Mouse (Mus musculus) cerebral cortex, adult 2 months (tissue): ENCODE results near the gene Sec22c.

Source experiments
- WGBS: fragments of 180-500 bp; shearing (Covaris S2); methylation state at CpG from one replicate; pipeline ENCODE4 v1.1.7; 2018; 5-methylcytosine and 5-hydroxymethylcytosine counted together

Gene Sec22c

GRCm38 (mm10) chr9:121694736-121695135, 10.6 kb downstream of the Sec22c start:
- WGBS: 89% methylated on average over 12 of the region's 12 CpGs

DNA sequence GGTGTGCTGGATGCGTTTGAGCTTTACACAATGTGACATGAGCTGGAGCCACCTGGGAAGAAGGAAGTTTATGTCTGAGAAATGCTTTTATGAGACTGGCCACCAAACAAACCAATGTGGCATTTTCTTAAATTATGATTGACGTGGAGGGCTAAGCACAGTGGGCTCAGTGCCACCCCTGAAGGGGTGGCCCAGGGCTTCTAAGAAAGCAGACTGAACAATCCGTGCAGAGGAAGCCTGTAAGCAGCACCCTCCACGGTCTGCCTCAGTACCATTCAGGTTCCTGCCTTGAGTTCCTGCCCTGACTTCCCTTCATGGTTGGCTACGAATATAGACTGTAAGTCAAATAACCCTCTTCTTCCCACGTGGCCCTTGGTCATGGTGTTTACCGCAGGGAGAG, 14.6 kb downstream of the Sec22c start:
- WGBS: 66% methylated on average over 7 of the region's 7 CpGs

GRCm38 (mm10) chr9:121690200-121690651, 15.1 kb downstream of the Sec22c start:
- 33% methylated on average over 15 of the region's 15 CpGs for WGBS

- WGBS: 87% methylated on average over 7 of the region's 7 CpGs
Observed at GRCm38 (mm10) chr9:121684702-121685101, 20.6 kb downstream of the Sec22c start.

DNA sequence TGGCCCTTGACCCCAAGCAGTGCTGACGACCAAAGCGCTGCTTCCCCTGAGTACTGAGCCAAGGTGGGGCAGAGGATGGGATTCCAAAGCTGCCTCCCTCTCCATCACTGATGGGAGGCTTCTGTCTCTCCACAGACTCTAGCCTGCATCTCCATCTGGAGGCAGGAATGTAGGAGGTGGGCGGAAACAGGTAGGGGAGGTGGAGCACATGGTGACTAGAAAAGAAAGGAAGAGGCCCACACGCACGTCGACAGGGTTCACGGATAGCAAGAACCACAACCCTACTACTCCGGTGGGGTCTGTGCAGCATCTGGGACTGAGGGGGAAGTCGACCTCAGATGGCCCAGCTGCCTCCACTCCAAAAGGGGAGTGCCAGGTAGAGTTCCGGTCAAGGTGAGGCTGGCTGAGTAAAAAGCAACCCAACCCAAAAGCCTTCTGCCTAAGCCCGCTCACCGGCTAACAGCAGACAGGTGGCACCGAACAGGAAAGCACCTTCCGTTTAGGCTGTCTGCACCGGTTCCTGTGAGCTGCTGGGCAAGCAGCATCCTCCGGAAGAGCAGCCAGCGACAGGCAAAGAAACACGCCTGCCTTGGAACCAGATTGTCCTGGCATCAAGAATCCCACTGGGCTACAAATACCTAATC, 23.1 kb downstream of the Sec22c start:
- WGBS: 62% methylated on average over 18 of the region's 18 CpGs

- WGBS: 68% methylated on average over 8 of the region's 8 CpGs
Observed at GRCm38 (mm10) chr9:121681191-121681590, 24.1 kb downstream of the Sec22c start.

GRCm38 (mm10) chr9:121679549-121679948, 25.7 kb downstream of the Sec22c start:
- 33% methylated on average over 6 of the region's 6 CpGs for WGBS

- WGBS: 72% methylated on average over 8 of the region's 8 CpGs
Observed at GRCm38 (mm10) chr9:121677476-121677875, 27.8 kb downstream of the Sec22c start.

DNA sequence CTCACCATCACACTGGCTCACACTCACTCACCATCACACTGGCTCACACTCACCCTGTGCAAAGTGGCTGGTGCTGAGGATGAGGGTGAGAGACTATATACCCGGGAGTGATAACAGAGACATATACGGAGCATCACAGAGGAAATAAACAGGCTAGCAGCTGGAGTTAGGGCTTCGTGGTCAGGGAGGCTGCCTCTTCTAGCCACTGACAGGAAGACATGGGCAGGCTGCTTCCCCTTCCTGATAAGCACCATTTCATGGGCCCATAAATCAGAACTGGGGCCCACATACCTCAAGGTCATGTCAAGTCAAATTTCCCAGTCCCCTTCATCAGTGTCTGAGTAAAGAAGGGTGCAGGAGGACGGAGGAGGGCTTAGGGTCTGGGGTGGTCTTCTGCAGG, 28.2 kb downstream of the Sec22c start:
- WGBS: 84% methylated on average over 4 of the region's 4 CpGs

- WGBS: 96% methylated on average over 2 of the region's 2 CpGs
Observed at GRCm38 (mm10) chr9:121675556-121675955, 29.7 kb downstream of the Sec22c start.

- 79% methylated on average over 9 of the region's 9 CpGs for WGBS
Observed at GRCm38 (mm10) chr9:121675011-121675410, 30.3 kb downstream of the Sec22c start.

DNA sequence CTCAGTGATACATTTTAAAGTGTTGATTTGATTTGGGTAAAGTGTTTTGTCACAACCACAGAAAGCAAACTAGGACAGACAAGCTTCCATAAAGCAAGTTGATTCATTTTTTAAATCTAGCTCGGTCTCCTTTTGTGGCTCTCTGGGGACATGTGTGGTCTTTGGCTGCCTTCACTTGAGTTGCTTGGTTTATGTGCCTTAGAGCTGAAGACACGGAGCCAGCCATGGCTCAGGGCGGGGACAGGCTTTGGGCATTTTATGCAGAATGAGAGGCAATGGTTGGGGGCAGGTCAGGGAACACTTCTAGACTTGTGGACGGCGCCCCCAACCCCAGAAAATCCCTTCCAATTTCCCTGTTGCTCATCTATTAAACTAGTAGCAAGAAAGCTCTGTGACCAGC, 31.6 kb downstream of the Sec22c start:
- WGBS: 91% methylated on average over 5 of the region's 5 CpGs

GRCm38 (mm10) chr9:121672311-121672710, 33.0 kb downstream of the Sec22c start:
- 71% methylated on average over 5 of the region's 5 CpGs for WGBS

GRCm38 (mm10) chr9:121671300-121671699, 34.0 kb downstream of the Sec22c start:
- WGBS: 45% methylated on average over 7 of the region's 7 CpGs

- WGBS: 10% methylated on average over 28 of the region's 28 CpGs
Observed at GRCm38 (mm10) chr9:121669348-121669791, 35.9 kb downstream of the Sec22c start.

DNA sequence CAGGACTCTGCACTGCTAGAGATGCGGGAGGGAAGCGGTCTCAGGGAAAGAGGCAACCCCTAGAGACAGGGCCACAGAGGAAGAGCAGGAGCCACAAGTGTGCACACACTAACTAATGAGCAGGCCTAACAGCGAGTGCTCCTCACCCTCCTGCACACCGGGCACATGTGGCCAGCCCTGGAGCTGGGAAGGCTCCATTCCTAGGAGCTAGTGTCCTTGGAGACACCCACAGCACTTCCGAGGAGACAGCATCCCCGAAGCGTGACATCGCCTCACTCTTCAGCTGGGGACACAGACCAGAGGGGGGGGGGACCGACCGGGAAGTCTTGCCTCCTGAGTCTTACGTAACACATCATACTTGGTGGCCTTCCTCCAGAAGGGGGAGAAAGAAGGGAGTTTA, 37.5 kb downstream of the Sec22c start:
- 43% methylated on average over 11 of the region's 11 CpGs for WGBS

DNA sequence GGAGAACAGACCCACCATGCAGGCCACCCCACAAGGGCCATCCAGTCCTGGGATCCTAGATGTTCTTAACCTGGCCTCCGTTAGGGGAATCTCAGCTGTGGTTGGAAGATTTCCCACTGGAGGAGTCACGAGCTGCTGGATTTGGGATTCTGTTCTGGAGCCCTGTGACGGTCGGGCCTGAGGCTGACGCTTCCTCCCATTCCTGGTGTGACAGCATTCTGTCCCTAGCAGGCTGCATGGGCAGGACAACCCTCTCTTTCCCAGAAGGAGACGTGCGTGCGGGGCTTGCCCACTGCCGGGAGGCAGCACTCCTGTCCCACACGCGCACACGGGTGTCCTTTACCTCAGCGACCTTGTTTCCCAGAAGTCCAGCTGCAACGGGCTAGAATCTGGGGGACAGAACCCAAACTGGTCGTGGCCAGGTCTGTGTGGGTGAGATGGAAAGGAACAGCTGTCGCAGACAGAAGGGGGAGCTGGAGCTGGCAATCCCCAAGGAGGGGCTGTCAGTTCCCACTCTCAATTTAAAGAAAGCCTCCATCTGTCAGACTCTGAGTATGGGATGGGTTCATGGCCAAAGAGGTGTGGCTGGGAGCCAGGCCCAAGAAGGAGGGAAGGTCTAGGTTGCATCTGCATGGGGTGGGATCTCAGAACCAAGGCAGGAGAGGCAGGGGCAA, 38.2 kb downstream of the Sec22c start:
- 44% methylated on average over 16 of the region's 16 CpGs for WGBS

GRCm38 (mm10) chr9:121664104-121664503, 41.2 kb downstream of the Sec22c start:
- WGBS: 50% methylated on average over 5 of the region's 5 CpGs

DNA sequence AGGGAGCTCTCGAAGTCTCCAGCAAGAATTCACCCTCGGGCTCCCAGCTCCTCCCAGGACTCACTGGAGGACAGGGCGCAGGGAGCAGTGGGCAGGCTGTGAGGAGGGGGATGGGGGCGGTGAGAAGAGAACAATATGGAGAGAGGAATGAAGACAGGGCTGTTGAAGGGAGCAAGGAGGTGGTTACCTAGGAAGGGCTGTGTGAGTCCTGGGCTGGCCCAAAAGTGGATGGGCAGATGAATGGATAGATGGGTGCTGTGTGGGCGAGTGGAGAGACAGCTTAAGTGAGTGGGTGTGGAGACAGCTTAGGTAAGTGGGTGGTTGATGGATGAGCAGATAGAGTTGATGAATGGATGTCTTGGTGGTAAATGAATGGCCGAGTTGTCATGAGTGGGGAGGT, 41.8 kb downstream of the Sec22c start:
- 52% methylated on average over 6 of the region's 6 CpGs for WGBS

- WGBS: 58% methylated on average over 7 of the region's 7 CpGs
Observed at GRCm38 (mm10) chr9:121659791-121660190, 45.5 kb downstream of the Sec22c start.

- WGBS: 90% methylated on average over 7 of the region's 7 CpGs
Observed at GRCm38 (mm10) chr9:121658248-121658647, 47.0 kb downstream of the Sec22c start.

- WGBS: 57% methylated on average over 13 of the region's 13 CpGs
Observed at GRCm38 (mm10) chr9:121657143-121657542, 48.1 kb downstream of the Sec22c start.

DNA sequence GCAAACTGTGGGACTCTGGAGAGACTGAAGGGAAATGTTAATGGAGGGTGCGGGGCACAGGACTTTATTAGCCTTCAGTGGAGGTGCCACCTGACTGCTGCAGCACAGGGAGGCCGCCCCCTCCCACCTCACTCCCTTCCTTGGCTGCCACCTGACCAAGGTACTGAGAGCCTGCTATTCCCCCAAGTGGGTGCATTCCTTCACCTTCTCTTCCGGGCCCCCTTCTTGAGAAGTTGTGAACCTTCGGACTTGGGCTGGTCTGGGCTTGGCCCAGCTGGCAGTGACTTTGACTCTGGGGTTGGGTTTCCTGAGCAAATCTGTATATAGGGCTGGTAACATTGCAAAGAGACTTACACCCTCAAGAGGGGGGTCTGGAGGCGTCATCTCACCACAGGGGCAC, 49.0 kb downstream of the Sec22c start:
- 88% methylated on average over 5 of the region's 5 CpGs for WGBS
